Mouse (Mus musculus): ENCODE measurements at regions not wholly inside any gene's neighbourhood (a gene's known extent, or its start where the extent isn't known, plus 50 kb on each side); places are given as distances from the start of the nearest gene placed in this dataset.

DNA sequence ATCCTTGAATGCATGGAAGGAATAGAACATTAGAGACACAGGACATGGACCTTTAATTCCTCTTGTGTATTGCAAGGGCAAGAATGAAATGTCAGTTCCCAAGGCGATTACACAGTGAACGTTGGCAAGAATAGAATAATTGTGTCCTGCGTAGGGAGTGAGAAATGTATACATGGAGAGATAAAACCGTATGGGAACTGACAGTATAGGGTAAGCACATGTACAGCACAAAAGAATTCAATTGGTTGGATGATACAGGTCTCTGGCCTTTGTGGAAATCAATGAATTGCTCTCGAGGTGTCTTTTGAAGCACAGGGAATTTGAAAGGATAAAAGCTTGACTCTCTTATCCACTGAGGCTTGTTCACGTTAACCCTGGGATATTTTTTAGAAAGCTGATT, 415.4 kb upstream of the Dph6 start:
- 55% methylated on average over 6 of the region's 6 CpGs for WGBS
- Histone ChIP-seq H3K9me3 (replicated peaks; ENCODE audit: control insufficient read depth, low read length) (no peaks in the 10 kb centered on the region), H3K9ac (ENCODE audit: low read length) (no peak overlapping the region), H3K27ac (ENCODE audit: low read length) (no peak overlapping the region), H3K27me3 (ENCODE audit: control insufficient read depth, insufficient read depth, low read length) (no peaks in the 10 kb centered on the region), H3K4me2 (ENCODE audit: low read depth, low read length) (no peak overlapping the region), H3K36me3 (ENCODE audit: control insufficient read depth, insufficient read depth, low read length) (no peaks in the 10 kb centered on the region), H3K4me3 (replicated peaks; ENCODE audit: low read length) (no peak overlapping the region), H3K4me1 (ENCODE audit: control insufficient read depth, insufficient read depth, low read length) (0 out of 2 replicates have a peak, but pooled peaks cover 4% of the 10 kb centered on the region)
- no peak for ATAC-seq (ENCODE audit: insufficient read depth, low FRiP score)

DNA sequence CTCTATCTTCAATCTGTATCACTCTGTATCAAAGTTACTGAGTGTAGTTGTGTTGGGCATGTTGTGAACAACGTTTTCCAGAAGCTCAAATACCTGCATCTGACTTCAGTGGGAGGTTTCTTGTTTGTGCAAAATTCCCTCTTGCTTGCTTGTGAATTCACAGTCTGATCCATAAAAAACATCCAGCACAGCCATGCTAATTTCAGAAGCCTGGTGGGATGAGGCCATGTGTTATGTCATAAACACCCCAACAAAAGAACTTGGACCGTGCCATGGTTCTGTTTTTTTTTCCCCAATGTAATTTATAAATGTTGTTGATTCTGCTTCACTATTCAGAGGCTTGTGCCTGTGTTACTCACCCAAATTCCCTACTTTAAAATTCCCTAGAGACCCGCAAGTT, 415.9 kb upstream of the Dph6 start:
- WGBS: 75% methylated on average over 3 of the region's 3 CpGs
- H3K4me1 ChIP-seq (ENCODE audit: control insufficient read depth, insufficient read depth, low read length): 0 out of 2 replicates have a peak, but pooled peaks cover 4% of the 10 kb centered on the region
- no peaks in the 10 kb centered on the region for H3K36me3 ChIP-seq (ENCODE audit: control insufficient read depth, insufficient read depth, low read length)
- H3K27me3 ChIP-seq (ENCODE audit: control insufficient read depth, insufficient read depth, low read length): no peaks in the 10 kb centered on the region
- H3K9ac ChIP-seq (ENCODE audit: low read length): no peak overlapping the region
- no peak overlapping the region for H3K27ac ChIP-seq (ENCODE audit: low read length)
- H3K4me2 ChIP-seq (ENCODE audit: low read depth, low read length): no peak overlapping the region
- H3K4me3 ChIP-seq (replicated peaks; ENCODE audit: low read length): no peak overlapping the region
- ATAC-seq (ENCODE audit: insufficient read depth, low FRiP score): no peak
- no peaks in the 10 kb centered on the region for H3K9me3 ChIP-seq (replicated peaks; ENCODE audit: control insufficient read depth, low read length)

DNA sequence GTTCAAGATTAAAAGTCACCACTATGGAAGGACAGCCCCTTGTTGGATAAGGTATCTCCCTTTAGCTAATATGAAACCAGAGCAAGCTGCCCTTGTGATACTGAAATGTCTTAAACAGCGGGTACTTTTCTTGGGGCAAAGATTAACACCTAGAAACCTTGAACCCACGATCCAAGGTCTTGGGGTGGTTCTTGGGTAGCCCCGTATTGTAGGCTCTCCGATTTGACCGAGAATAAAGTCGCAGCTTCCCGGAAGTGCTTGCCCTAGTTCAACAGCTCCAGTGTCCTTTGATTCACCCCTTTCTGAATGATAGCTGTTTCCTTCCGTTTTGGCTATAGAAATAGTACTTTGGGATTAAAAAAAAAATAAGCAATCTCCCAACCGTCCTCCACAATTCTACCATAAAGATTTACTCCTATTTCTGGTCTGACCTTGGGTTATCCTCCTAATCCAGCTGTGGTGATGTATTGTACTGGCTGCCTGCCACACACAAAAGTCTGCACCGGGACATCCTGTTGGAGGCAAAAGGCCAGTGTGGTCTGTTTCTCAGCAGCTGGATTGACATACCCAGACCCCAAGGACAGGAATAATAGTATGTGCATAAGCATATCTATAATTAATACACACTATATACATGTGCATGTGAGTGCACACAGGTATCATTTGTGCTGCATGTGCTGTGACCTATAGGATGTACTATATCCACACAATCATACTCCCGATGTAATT, 427.0 kb upstream of the Dph6 start:
- Histone ChIP-seq H3K4me2 (ENCODE audit: low read depth, low read length) (no peak overlapping the region), H3K27ac (ENCODE audit: low read length) (no peak overlapping the region), H3K4me1 (ENCODE audit: control insufficient read depth, insufficient read depth, low read length) (no peaks in the 10 kb centered on the region), H3K9ac (ENCODE audit: low read length) (no peak overlapping the region), H3K36me3 (ENCODE audit: control insufficient read depth, insufficient read depth, low read length) (no peaks in the 10 kb centered on the region), H3K27me3 (ENCODE audit: control insufficient read depth, insufficient read depth, low read length) (no peaks in the 10 kb centered on the region), H3K9me3 (replicated peaks; ENCODE audit: control insufficient read depth, low read length) (no peaks in the 10 kb centered on the region), H3K4me3 (replicated peaks; ENCODE audit: low read length) (no peak overlapping the region)
- WGBS: 50% methylated on average over 11 of the region's 11 CpGs
- peak; percentile 37; the same call in 1 of the 2 replicates for ATAC-seq (ENCODE audit: insufficient read depth, low FRiP score)

DNA sequence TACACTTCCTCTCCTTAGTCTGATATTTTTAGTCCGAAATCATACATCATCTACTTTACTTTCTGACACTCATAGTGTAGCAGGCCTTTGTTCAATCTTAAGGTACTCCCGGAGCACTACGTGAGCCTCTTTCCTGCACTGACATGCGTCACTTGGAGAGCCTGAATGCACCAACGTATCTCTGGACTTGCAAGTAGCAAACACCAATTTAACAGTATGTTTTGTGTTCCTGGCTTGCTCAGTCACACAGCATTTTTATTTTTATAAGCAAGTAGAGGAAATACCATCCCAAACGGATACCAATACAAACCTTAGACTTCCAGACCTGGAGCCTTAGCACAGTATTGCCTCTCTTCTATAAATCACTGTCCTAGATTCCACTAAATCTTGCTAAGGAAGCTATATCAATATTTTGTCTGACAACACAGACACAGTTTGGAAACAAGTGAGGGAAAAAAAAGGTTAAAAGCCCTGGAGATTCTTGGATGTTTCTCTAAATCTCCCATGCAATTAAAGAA, 427.6 kb upstream of the Dph6 start:
- Histone ChIP-seq H3K36me3 (ENCODE audit: control insufficient read depth, insufficient read depth, low read length) (no peaks in the 10 kb centered on the region), H3K4me1 (ENCODE audit: control insufficient read depth, insufficient read depth, low read length) (no peaks in the 10 kb centered on the region), H3K27me3 (ENCODE audit: control insufficient read depth, insufficient read depth, low read length) (no peaks in the 10 kb centered on the region), H3K4me3 (replicated peaks; ENCODE audit: low read length) (no peak overlapping the region), H3K9ac (ENCODE audit: low read length) (no peak overlapping the region), H3K27ac (ENCODE audit: low read length) (no peak overlapping the region), H3K9me3 (replicated peaks; ENCODE audit: control insufficient read depth, low read length) (no peaks in the 10 kb centered on the region), H3K4me2 (ENCODE audit: low read depth, low read length) (no peak overlapping the region)
- WGBS: 51% methylated on average over 6 of the region's 6 CpGs
- no peak; the same call in 1 of the 2 replicates for ATAC-seq (ENCODE audit: insufficient read depth, low FRiP score)

DNA sequence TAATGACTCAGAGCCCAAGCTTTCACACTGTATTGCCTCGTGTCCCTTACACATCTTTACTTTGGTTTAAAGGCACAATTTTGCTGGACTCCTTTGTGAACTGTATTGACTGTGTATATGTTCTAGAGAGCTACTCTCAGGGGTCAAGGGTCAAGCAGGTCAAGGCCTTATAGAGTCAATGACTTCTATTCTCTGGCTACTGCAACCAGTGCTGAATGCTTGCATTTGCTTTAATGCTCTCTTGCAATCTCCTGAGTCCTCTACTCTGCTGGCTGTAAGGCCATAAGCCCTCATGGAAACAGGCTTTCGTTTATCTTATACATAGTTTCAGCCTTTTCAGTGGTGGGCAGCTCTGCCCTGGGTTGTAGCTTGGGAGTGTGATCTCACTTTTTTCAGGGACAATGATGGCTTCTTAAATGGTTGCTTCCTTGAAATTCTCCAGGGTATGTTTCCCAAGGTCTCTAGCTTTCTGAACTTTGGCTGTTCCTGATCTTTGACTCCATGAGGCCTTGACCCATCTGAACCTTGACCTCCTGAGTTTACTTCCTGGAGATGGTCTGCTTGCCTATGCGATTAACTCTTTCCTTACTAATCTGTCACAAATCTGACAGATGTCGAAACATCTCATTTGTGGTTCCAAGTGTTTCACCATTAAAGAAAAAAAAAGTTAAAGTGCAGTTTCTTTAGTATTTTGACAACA, 433.8 kb upstream of the Dph6 start:
- Histone ChIP-seq H3K9me3 (replicated peaks; ENCODE audit: control insufficient read depth, low read length) (no peaks in the 10 kb centered on the region), H3K27ac (ENCODE audit: low read length) (no peak overlapping the region), H3K27me3 (ENCODE audit: control insufficient read depth, insufficient read depth, low read length) (no peaks in the 10 kb centered on the region), H3K4me2 (ENCODE audit: low read depth, low read length) (no peak overlapping the region), H3K36me3 (ENCODE audit: control insufficient read depth, insufficient read depth, low read length) (no peaks in the 10 kb centered on the region), H3K4me3 (replicated peaks; ENCODE audit: low read length) (no peak overlapping the region), H3K4me1 (ENCODE audit: control insufficient read depth, insufficient read depth, low read length) (no peaks in the 10 kb centered on the region), H3K9ac (ENCODE audit: low read length) (no peak overlapping the region)
- 54% methylated on average over 4 of the region's 4 CpGs for WGBS
- no peak for ATAC-seq (ENCODE audit: insufficient read depth, low FRiP score)

DNA sequence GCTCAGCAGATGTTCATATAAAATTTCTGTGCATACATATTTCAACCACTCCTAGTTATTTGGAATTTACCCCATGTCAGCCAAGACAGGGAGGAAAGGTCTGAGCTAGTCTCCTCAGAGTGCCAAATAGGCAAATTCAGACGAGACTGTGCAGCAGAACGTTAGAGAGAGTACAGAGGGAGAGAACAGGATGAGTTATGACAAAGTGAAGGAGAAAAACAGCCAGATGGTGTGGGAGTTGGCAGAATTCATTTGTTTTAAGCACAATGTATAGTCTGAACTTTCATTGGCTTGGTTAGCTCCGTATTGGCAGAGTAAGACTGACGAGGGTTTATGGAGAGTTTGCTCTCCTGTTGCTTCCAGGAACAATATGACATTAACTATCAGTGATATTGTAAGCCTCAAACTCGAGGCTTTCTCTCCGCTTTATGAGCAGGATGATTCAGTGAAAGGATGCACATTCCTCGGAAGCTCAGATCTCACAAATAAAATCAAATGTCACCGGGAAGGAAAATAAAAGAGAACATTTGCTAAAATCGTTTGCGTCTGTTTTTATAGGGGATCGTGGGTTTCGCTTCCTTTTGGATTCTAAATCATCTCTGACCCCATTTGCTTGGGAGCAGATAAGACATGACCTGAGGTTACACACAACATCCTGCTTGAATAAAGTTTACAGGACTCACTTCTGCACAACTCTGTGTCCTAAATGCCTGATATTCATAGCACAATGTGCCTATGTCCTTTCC, 435.8 kb upstream of the Dph6 start:
- no peaks in the 10 kb centered on the region for H3K4me1 ChIP-seq (ENCODE audit: control insufficient read depth, insufficient read depth, low read length)
- no peak overlapping the region for H3K27ac ChIP-seq (ENCODE audit: low read length)
- no peaks in the 10 kb centered on the region for H3K27me3 ChIP-seq (ENCODE audit: control insufficient read depth, insufficient read depth, low read length)
- no peak overlapping the region for H3K9ac ChIP-seq (ENCODE audit: low read length)
- ATAC-seq (ENCODE audit: insufficient read depth, low FRiP score): no peak
- no peak overlapping the region for H3K4me3 ChIP-seq (replicated peaks; ENCODE audit: low read length)
- WGBS: 35% methylated on average over 12 of the region's 12 CpGs
- H3K4me2 ChIP-seq (ENCODE audit: low read depth, low read length): no peak overlapping the region
- H3K9me3 ChIP-seq (replicated peaks; ENCODE audit: control insufficient read depth, low read length): no peaks in the 10 kb centered on the region
- no peaks in the 10 kb centered on the region for H3K36me3 ChIP-seq (ENCODE audit: control insufficient read depth, insufficient read depth, low read length)

DNA sequence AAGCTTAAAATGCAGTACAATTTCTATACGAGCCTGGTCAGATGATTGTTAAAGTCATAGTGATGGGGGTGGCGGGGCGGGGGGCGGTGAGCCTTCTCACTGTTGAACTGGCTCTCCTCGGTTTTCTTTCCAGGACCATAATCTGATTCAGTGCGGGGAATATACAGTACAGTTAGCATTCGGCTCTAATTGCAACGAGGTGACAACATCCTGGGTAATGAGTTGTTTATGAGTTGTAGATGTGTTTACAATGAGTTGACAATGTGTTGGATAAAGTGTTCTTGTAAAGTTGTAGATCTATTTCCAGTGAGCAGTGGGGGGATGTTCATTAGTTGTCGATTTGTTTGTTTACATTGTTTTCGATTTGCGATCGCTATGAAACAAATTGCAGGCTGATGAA, 440.6 kb upstream of the Dph6 start:
- Histone ChIP-seq H3K9me3 (replicated peaks; ENCODE audit: control insufficient read depth, low read length) (no peaks in the 10 kb centered on the region), H3K9ac (ENCODE audit: low read length) (no peak overlapping the region), H3K27ac (ENCODE audit: low read length) (no peak overlapping the region), H3K36me3 (ENCODE audit: control insufficient read depth, insufficient read depth, low read length) (no peaks in the 10 kb centered on the region), H3K4me3 (replicated peaks; ENCODE audit: low read length) (no peak overlapping the region), H3K27me3 (ENCODE audit: control insufficient read depth, insufficient read depth, low read length) (no peaks in the 10 kb centered on the region), H3K4me1 (ENCODE audit: control insufficient read depth, insufficient read depth, low read length) (no peaks in the 10 kb centered on the region), H3K4me2 (ENCODE audit: low read depth, low read length) (no peak overlapping the region)
- no peak for ATAC-seq (ENCODE audit: insufficient read depth, low FRiP score)
- WGBS: 60% methylated on average over 12 of the region's 12 CpGs

DNA sequence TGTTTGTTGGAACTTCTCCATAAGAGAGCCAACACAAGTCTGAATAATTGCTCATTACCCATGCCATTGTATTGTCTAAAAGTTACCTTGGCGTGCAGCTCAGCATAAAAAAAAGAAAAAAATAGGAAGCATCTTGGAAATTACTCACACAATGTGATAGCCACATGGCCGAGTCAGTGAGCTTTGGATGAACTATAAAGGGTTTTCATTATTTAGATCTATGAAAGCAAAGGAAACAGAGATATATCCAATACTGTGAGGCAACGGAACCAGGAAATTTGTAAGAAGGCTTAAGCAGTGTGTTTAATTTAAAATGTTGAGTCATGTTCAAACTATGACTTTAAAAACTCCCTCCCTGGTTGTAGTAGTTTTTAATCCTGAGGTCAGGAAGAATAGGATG, 446.7 kb upstream of the Dph6 start:
- Histone ChIP-seq H3K27ac (ENCODE audit: low read length) (no peak overlapping the region), H3K4me3 (replicated peaks; ENCODE audit: low read length) (no peak overlapping the region), H3K36me3 (ENCODE audit: control insufficient read depth, insufficient read depth, low read length) (no peaks in the 10 kb centered on the region), H3K9ac (ENCODE audit: low read length) (no peak overlapping the region), H3K4me2 (ENCODE audit: low read depth, low read length) (no peak overlapping the region), H3K9me3 (replicated peaks; ENCODE audit: control insufficient read depth, low read length) (no peaks in the 10 kb centered on the region), H3K4me1 (ENCODE audit: control insufficient read depth, insufficient read depth, low read length) (no peaks in the 10 kb centered on the region), H3K27me3 (ENCODE audit: control insufficient read depth, insufficient read depth, low read length) (no peaks in the 10 kb centered on the region)
- no peak for ATAC-seq (ENCODE audit: insufficient read depth, low FRiP score)
- 64% methylated on average over 3 of the region's 3 CpGs for WGBS

Data from stomach, embryonic 16.5 days (tissue).